Mouse (Mus musculus) adrenal gland, postnatal 4 days (tissue): ENCODE results near the gene Gm12166. TPM values are rescaled to one million over a fixed set of nuclear protein-coding genes. Genes with fewer than 3 reads are reported as not detected.
A peak's percentile ranks its signal among the peaks of the same experiment; 100 is the strongest.

Experiments
- DNase-seq, 2 experiments: peaks; one replicate each; pipeline ENCODE4 v3.0.0; 2021 to 2022; ENCODE audit warnings: low spot score in 2 of 2, mixed read lengths in 2 of 2
- total RNA-seq, 2 experiments: library from RNA; stranded (reverse); gene quantifications; 2 replicates each; pipeline ENCODE4 v1.2.3; 2021

The Gm12166 gene
- total RNA-seq, 2 experiments from 2014 or later, result 6.1 to 8.2 TPM

DNA sequence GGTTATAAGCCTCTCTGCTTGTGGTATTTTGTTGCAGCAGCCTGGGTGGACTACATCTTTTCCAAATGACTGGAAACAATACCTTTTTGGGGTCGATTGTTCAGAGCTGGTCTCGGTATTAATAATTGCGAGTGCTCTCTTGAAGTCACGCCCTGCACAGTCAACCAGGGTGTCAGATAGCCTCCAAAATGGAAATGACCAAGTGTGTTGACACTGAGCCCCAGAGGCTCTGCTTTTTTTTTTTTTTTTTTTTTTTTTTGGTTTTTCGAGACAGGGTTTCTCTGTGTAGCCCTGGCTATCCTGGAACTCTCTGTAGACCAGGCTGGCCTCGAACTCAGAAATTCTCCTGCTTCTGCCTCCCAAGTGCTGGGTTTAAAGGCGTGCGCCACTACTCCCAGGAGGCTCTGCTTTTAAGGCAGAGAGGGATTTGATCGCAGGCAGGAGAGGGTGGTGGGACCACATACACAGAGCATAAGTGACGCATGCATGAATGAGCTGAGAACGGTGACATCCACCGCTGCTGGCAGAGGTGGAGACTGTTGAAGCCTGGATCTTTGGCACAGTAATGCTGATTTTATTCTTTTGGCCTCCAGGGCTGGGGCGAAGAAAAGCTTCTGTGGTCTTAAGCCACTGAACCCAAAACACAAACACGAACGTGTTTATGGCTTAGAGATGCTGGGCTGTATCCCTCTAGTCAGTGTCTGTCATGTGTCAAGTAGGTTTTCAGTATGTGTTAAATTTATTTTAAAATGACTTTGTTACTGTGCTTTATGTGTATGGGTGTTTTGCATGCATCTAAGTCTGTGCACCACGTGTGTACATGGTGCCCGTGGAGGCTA is 21.9 kb upstream of the Gm12166 start:
- no peak for DNase-seq

DNA sequence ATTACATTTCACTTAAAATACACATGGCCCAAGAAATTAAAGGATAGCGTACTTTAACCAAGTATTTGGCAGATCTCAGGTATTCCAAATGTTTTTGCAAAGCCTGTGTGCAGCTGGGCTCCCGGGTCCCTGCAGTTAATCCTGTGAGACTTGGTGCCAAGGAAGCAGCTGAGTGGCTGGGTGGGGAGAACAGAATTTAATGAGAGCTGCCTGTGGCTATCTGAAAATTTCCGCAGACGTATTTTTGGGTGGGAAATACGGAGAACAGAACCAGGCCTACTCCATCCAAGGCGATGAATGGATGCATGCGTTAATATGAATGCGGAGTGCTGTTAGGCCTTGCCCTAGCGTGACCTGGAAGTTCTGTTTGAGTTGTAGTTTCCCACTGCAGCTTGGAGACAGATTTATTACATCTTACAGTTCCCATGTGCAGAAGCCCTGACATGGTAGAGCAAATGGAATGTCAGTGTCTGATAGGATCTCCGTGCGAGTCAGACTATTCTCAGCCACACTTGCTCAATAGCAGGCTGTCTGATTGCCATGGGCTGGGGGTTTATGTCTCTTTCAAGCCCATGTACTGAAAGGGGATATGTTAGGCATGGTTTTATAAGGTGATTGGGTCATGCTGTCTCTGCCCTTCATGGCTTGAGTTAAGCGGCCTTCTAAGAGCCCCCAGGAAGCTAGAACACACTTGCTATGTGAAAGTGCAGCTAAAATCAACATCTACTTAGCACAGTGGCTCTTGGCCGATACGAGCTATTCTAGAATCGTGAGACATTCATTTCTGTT is 21.1 kb upstream of the Gm12166 start:
- no peak for DNase-seq

DNA sequence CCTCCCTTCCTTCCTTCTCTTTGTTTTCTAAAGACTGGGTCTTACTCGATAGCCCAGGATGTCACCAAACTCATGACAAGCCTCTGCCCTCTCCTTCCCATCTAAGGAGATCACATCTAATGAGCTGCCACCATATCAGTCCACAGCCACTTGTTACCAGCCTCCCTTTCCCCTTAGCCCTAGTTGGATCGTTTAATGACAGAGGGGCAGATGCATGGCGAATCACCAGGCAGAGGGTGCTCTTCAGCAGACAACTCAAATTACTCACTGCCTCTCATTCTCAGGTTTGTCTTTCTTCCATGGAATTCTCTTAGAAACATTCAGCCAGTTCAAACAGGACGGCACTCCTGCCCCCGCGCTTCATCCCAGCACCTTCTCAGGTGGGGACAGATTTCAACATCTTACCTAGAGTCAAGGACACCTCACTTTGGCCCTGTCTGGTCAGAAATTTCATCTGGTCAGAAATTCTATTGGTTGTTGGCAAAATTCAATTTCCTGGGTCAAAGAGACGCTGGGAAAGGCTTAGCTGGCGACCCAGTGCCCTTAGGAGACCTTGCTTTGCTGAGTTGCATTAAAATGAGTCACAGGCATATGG is 20.4 kb upstream of the Gm12166 start:
- no peak for DNase-seq

DNA sequence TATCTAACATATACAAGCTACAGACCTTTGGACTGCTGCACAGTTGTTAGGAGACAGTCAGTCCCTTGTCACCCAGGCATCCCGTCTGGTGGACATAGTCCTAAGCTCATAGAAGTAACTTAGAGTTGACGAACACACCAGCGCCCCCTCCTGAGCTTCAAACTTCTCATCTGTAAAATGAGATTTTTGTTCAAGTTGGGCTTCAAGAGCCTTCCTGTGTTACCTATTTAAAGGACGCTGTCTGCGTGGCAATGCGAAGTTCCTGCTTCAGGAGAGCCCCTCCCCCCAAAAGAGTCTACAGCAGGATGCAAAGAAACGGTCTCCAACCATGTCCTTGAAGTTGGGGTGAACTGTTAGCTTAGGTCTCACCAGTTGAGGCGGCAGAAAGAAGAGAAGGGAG is 18.7 kb upstream of the Gm12166 start:
- no peak for DNase-seq

DNA sequence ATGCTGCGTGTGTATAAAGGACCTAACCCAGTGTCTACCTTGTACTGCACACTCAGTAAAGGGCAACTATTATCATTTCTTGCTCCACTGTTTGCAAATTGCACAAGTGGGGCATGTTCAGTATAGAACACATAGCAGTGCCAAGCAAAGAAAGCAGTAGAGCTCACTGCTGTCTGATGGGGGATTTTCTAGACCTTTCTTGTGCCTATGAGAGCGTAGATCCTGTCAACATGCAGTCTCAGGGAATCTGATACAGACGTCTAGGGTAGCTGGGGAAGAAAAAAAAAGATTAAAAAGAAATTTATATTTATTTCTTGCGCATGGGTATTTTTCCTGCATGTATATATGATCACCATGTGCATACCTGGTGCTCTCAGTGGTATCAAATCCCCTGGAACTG is 18.0 kb upstream of the Gm12166 start:
- no peak for DNase-seq

DNA sequence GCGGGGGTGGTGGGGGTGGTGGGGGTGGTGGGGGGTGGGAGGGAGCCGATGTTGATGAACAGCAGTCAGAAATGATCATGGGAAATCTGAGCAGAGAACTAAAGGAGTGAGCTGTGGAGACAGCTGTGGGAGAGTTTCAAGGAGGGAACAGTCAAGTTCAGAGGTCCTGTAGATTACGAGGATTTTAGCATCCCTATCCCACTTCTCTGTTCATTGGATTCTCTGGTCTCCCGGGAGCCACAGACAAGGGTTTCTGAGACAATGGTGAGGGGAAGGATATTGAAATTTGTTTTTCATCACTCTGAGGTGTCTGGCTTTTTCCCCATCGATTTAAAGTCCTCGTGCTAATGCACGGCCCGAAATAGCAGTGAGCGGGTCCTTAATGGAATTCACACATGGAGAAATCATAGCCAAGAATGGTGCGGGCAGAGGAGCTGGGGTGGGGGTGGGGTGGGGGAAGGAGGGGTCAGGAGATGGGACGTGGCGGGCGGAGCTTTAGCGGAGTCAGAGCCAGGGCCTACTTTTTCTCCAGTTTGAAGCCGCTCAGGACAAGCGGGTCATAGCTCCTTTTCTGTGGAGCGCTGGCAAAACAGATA is 17.4 kb upstream of the Gm12166 start:
- DNase-seq, result no peak

DNA sequence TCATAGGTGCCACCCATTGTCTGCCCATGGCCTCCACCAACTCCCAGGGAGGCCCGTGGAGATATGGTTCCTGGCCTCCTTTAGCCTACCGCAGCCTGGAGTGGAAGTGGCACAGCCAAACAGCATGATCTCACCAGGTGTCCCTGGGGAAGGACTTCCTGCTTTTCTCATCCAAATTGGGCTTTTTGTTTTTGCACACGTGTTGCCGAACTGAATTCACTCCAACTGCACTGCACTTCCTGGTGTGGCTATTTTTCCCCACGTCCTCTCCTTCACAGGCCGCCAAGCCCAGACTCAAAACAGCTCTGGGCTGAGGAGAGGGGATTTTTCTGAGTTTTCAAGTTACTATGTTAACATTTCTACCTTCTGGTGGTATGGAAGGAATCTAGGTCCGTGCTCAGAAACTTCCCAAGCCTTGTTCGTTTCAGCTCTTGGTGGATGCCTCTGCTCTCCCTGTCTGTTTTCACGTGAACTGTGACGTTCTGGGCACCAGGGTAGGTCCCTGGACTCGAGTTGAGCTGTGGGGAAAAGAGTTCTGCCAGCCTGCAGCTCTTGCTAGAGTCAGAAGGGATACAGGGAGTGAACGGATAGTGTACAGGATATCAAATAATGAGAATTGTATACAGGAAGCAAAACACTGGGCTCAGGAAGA is 16.8 kb upstream of the Gm12166 start:
- DNase-seq, result no peak

DNA sequence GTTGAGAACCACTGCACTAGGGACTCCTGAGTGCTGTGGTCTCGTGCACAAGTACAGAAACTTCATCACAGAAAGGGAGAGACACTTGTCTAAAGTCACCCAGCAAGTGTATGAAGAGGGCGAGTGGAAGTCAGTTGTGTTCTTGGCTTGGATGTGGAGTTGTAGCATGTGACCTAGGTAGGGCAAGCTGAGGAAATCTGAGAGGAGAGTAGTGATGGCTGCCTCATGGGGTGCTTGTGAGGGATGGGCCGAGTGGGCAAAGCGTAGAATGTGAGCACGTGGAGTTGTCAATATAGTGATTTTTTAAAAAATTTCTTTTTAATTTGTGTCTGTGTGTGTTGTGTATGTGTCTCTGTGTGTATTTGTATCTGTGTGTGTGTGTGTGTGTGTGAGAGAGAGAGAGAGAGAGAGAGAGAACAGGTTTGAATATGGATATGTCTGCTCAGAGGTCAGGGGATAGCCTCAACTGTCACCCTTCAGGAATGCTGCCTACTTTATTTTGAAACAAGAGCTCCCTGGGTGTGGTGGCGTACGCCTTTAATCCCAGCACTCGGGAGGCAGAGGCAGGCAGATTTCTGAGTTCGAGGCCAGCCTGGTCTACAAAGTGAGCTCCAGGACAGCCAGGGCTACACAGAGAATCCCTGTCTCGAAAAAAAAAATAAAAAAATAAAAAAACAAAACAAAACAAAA is 15.4 kb upstream of the Gm12166 start:
- no peak for DNase-seq

DNA sequence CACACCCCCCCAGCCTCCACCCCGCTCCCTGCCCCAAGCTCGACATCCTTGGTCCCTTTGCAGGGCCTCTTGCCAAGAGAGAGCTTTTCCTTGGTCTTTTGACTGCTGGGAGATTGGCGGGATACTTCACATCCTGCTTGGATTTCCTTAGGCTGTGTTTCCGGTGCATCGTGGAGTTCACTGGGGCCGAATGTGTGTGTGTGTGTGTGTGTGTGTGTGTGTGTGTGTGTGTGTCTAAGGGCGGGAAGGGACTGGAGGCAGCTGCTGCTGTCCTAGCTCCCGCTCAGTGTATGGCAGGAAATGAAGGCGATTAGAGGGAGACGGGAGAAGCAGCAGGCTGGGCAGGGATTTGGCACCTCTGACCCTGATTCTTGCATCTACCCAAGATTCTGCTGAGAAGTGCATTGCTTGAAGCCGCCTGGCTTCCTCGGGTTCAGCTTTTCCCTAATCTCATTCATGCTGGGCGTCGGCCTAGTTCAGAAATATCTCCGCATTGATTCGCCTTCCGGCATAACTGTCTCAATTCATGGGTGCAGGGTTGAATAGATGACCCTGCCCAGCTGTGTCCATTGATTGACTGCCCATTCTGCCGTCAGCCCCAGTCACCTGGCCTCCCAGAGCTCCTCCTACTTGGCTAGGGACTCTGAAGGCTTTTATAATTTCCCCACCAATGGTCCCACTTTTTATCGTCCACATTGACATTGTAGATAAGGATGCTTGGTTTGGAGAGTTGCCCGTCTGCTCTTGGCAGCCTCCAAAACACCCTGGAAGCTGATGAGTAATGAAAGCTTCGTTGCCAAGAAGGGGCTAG is 13.3 kb upstream of the Gm12166 start:
- DNase-seq, result peak in 1 of 2 experiments; percentile 43

DNA sequence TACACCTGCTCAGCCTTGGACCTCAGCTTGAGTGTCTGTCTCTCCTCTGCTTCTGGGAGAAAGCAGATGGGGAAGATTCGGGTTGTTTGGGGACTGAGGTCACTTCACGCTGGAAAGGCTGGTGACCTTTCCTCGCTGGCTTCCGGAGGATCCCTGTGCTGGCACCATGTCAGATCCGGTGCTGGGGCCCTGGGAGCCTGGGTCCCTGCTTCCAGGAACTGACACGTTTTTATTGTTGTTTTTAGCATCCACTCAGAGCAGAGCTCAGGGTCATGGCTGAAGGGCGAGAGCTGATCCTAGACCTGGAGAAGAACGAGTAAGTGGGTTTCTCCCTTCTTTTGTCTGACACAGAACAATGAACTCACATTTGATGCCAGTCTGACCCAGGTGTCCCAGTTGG is 12.6 kb upstream of the Gm12166 start:
- DNase-seq, result no peak

DNA sequence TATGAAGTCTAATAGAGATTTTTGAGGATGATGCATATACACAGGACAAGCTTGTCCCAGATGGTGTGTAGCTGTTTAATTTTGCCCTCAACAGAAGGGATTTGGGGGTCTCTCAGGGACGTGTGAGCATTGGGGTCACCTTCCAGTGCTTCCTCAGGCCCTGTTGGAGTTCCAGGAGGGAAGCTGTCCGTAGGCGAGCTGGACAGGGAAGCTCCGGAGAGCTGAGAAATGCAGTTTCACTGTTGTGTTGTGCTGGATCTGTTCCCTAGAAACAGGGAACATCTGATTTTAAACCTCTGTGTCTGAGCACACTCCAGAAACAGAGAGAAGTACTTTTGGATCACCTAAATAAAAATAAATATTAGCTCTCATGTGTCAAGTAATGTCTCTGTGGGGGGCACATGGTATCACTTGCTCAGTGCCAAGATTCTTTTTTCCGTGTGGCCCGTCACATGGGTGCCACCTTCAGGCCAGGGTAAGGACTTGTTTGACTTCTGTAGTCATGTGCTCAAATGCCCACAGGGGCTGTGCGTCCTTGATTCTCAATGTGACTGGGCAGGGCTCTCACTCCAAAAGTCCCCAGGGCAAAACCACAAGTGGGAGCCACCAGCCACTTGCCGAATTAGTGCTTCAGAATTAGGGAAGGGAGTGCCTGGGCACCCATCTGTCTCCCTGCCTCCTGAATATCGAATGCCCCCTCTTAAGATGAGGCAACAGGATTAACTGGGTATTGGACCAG is 11.0 kb upstream of the Gm12166 start:
- no peak for DNase-seq

DNA sequence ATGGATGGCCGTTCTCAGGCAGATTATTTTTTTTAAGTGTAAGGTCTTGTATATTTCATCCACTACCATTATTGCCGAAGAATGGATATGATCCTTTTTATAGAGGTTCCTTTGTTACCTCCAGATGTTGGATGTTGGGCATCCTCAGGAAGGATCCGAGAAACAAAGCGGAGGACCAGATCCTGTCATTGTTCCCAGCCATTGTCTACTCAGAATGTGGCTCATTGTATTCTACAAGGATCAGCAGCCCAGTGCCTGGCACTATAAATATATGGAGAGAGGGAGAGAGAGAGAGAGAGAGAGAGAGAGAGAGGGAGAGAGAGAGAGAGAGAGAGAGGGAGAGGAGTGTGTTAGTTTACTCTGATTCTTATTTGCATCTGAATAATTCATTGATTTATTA is 10.4 kb upstream of the Gm12166 start:
- DNase-seq, result no peak

DNA sequence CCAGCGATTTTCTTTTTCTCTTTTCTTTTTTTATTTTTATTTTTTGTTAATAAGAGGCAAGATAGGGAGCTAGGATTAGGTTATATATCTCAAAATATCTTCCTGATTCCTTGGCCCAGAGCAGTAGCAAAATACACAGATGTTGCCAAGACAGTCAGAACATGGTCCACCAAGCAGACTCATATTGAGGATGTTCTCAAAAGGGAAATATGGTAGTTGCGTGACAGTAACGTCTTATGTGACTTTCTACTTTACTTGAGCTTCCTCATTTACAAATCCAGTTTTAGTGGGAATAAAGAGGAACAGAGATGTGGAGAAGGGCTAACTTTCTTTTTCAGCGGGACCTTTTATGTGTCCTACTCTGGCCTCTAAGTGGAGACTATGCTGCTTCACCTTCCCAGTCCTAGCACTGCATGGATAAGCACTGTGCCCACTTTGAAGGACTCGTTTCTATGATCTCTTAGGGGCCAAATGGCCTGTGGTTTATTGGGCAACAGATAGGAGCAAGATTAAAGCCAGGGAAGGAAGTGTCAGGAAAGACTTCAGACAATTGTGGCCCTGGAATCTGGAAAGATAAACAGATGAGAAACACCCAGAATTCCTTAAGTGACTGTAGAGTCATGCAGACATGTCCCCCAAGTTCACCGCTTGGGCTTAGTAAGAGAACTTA is 9.8 kb upstream of the Gm12166 start:
- DNase-seq, result no peak

DNA sequence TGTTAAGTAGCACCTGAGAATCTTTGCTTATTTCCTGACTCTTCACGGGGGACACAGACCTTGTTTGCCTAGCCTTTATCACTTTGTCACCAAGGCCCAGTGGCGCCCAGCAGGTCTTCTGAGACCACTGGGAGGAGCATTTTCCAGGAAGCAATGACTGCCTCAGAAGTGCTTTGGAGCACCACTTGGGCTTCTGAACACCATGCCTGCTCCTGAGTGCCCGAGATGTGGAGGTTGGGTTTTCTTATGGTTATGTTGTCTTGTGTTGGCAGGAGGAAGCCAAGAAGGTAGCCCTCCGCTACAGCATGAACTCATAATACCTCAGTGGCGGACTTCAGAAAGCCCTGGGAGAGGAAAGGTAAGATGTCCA is 8.5 kb upstream of the Gm12166 start:
- DNase-seq, result no peak

DNA sequence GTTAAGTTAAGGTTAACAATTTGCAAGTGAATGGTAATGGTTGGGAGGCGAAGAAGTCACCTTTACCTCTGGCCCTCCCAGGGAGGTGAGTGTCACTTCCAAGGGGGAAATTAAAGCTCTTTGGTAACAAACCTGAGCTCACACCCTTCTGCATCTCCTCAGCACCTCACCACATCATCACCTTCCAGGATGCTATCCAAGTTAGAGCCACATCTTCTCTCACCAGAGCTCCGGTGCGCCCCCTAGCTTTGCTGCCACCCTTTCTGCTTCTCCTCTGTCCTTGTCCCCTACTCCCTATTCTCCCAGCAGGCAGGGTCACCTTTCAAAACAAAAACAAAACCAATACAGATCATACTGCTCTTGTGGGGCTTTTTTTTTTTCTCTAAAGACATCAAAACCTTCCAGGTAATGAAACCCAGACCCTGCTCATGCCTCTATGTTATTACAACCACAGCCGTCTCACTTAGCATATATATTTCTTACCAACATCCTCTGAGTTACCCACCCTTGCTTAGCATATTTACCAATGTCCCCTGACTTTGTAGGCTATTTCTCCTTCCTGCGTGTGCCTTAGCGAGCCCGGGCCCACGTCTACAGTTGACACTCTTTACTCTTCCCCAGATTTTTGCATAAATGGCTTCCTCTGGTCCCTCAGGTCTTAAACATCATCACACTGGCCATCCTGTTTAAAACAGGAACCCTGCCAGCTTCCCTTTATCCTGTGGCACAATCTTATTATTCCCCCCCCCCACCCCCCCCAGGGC is 7.9 kb upstream of the Gm12166 start:
- DNase-seq, result no peak

DNA sequence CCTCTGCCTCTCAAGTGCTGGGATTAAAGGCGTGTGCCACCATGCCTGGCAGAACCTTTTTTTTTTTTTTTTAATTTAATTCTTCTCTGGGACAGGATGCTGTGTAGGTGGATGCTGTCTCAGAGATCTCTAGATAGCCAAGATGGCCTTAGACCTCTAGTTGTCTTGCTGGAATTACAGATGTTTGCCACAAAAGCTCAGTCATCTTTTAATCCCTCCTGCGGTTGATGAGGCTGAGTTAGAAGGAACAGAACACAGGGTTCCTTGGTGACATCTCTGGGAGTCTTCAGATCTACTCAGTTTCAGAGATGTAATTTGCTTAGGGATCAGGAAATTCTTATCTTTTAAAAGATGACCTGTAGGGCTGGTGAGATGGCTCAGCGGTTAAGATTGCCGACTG is 6.8 kb upstream of the Gm12166 start:
- no peak for DNase-seq

DNA sequence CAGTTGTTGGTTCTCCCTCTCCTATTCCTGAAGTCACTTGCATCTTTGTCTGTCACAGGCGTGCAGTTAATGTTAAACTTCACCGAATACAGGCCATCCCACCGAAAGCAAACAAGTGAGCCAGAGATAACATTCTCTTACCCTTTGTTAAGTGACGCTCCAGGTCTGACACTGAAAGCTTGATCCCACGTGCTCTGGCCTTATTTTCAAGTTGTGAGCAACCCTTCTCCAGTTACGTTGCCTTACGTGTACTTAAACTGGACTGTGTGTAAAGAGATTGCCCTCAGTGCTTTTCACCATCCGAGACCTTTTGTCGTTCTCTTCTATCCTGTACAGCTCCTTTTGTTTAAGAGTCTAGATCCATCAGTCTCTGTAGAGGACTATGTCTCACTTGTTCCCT is 5.9 kb upstream of the Gm12166 start:
- DNase-seq, result no peak
